Mouse (Mus musculus) left cerebral cortex, postnatal 25 days (tissue): Measurements from ENCODE around the gene Slco4c1. TPM values are rescaled to one million over a fixed set of nuclear protein-coding genes. Genes with fewer than 3 reads are reported as not detected.
A peak's percentile ranks its signal among the peaks of the same experiment; 100 is the strongest.

ENCODE experiments used
- DNase-seq, 2 experiments: peaks; one replicate each; pipeline ENCODE4 v3.0.0; 2022; ENCODE audit warnings: low spot score in 2 of 2, mixed read lengths in 1 of 2
- intact Hi-C: fragments of 180-260 bp; cut with DNase I; formaldehyde crosslinking; loops from one replicate; pipeline ENCODE4 v1.15.1; 2025
- total RNA-seq, 2 experiments: library from RNA; stranded (reverse); gene quantifications; 2 replicates each; pipeline ENCODE4 v1.2.3; 2021

Gene Slco4c1
- total RNA-seq, result 1 to 10 TPM; 2.0 to 2.7 TPM

- peak; percentile 54 to 70 for DNase-seq
- intact Hi-C loops, result no loop called here
Measured at GRCm38 (mm10) chr1:96871528-96872360, at the start of gene Slco4c1. Gene Slco4c1 (minus strand): TSS chr1:96872171.

GRCm38 (mm10) chr1:96917333-96917732, 45.4 kb upstream of the Slco4c1 start:
- intact Hi-C loops, result no loop called here

GRCm38 (mm10) chr1:96883788-96884187, 11.8 kb upstream of the Slco4c1 start:
- intact Hi-C loops, result no loop called here
- DNase-seq, result no peak

More at GRCm38 (mm10) chr1:96917333-96917732, 45.4 kb upstream of the Slco4c1 start:
- DNase-seq, result no peak

- intact Hi-C loops, result no loop called here
- DNase-seq, result peak in 1 of 2 experiments; percentile 57
Measured at GRCm38 (mm10) chr1:96878572-96878971, 6.6 kb upstream of the Slco4c1 start.

GRCm38 (mm10) chr1:96876076-96876475, 4.1 kb upstream of the Slco4c1 start:
- no peak for DNase-seq
- intact Hi-C loops, result no loop called here

DNA sequence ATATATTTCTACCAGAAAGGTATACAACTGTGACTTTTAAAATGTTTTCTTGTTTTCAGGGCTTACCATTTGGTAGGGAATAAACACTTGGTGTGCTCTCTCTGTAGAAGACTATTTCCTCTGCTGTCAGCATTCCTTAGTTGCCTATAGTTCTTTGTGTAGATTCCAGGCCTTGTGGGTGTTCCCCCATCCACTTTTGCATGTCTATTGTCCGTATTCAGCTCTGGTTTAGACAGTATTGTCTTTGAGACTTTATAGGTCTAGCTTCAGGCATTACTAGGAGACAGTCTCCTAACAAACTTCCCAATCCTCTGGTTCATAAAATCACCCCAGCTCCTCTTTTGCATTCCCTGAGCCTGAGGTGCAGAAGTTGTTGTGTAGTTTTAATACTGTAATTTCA, 2.7 kb upstream of the Slco4c1 start:
- DNase-seq, result no peak
- intact Hi-C loops, result no loop called here

DNA sequence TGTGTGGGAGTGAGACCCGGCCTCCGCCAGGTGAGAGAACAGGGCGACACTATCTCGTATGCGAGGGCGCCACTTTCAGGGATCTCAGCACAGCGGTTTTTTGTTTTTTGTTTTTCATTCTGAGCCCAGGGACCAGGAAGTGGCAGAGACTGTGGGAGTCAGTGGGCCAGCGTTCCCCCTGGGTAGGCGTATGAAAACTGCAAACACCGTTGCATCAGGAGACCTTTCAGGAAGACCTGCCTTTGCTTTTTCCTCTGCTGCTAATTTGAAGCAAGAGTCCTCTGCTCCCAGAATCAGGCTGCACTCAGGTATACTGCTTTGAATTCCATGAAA, 356 bp upstream of the Slco4c1 start:
- no peak for DNase-seq
- intact Hi-C loops, result no loop called here

DNA sequence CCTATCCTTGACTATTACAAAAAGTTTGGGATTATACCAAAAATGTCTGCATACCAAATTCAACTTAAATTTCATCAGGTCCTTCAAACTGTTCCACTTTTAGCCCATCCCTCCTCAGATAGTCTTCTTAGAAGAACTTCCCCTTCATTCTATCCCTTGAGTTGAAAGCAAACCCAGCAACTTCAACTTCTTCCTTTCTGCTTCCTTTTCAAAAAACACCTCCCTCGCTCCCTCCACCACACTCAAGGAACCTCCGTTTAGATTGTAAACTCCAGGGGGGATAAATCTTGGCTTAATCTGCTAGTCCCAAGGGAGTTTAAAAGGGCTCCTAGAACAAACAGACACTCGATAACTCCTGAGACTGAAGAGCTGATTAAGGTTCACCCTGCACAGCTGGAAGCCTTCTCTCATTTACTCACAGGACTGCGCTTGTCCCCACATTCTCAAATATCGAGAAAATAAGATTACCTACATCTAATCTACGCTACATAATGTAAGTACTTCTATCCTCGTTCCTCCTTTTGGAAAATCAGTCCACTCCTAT, 1.1 kb downstream of the Slco4c1 start:
- intact Hi-C loops, result no loop called here
- no peak for DNase-seq

DNA sequence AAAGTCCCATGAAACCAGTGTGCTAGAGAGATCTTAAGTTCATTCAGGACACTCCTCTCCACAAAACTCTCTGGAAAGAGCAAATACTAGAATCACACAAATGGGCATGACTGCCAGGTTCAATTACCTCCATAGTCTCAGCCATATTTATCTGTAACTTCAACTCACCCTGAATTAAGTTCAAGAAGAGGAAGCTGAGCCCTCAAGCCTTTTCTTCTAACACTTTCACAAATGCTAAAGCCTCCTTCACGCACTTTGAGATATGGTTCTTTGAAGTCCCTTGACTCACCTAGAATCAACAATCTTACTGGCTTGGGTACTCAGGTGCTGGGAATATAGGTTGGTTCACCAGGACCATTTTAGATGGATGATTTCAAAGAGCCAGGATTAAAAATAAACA, 3.2 kb downstream of the Slco4c1 start:
- intact Hi-C loops, result no loop called here
- no peak for DNase-seq

GRCm38 (mm10) chr1:96866002-96866401, 6.0 kb downstream of the Slco4c1 start:
- intact Hi-C loops, result no loop called here
- DNase-seq, result no peak

DNA sequence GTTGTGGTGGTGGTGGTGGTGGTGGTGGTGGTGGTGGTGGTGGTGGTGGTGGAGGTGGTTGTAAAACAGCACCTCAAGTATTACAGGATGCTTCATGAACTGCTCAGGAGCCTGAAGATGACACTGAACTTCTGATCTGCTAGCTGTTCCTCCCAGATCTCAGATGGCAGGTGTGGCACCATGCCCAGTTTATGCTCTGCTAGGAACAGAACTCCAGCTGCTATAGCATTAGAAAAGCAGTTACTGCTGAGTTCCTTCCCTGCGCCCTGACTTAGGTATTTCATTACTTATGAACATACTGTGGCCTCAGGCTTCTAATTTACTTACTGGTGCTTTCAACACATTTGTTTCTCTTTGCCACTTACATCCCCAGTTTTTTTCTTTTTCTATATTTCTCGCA, 7.9 kb downstream of the Slco4c1 start:
- intact Hi-C loops, result no loop called here
- peak in 1 of 2 experiments; percentile 11 for DNase-seq

GRCm38 (mm10) chr1:96859995-96860684, 11.8 kb downstream of the Slco4c1 start:
- intact Hi-C loops, result no loop called here

DNA sequence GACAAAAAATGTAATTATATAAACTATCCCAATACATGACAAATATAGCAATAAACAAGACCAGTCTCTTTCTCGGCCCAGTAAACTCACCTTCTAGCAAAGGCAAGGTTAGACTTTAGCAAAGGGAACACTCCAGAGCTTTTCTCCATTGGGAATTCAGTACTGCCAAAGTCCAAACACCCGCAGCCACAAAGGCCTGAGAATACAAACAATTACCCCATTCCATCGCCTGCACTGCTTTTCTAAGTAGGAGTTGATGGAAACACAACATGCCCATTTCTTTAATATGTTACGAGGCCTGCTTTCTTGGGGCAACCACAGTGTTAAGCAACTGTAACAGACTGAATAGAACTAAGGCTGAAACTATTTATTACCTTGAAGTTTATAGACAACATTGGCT, 18.4 kb downstream of the Slco4c1 start:
- no peak for DNase-seq
- intact Hi-C loops, result no loop called here

More at GRCm38 (mm10) chr1:96859995-96860684, 11.8 kb downstream of the Slco4c1 start:
- no peak for DNase-seq

GRCm38 (mm10) chr1:96849101-96849500, 22.9 kb downstream of the Slco4c1 start:
- intact Hi-C loops, result loop anchor here (10.0 kb wide), 1 partner anchor 836 kb away; no protein-coding TSS in a partner anchor
- no peak for DNase-seq

- DNase-seq, result no peak
- intact Hi-C loops, result loop anchor here (10.0 kb wide), 1 partner anchor 836 kb away; no protein-coding TSS in a partner anchor
Measured at GRCm38 (mm10) chr1:96848606-96849005, 23.4 kb downstream of the Slco4c1 start.

GRCm38 (mm10) chr1:96846727-96847126, 25.2 kb downstream of the Slco4c1 start:
- peak; percentile 62 to 69 for DNase-seq
- intact Hi-C loops, result loop anchor here (1.0 to 10.0 kb wide), 2 partner anchors 173 to 838 kb away; no protein-coding TSS in a partner anchor

- no peak for DNase-seq
- intact Hi-C loops, result no loop called here
Measured at GRCm38 (mm10) chr1:96805287-96805727, 66.7 kb downstream of the Slco4c1 start.

DNA sequence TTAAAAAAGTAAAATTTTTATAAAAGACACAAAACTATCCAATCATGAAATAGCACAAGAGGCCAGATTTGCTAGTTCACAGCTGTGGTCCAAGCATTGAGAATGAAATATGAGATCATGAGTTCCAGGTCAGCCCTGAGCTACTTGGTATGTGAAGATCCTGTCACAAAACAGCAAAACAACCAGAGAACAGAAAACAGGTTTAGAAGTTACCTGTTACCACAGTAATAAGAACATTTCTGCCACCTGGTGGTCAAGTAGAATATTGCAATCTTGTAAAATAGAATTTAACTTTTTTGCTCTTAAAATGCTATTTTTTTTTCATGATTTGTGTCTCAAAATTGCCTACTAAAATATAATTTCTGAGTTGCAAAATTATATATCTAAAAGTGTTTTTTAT, 70.4 kb downstream of the Slco4c1 start:
- DNase-seq, result peak in 1 of 2 experiments; percentile 19
- intact Hi-C loops, result no loop called here

- intact Hi-C loops, result no loop called here
- DNase-seq, result no peak
Measured at GRCm38 (mm10) chr1:96794690-96795089, 77.3 kb downstream of the Slco4c1 start.

DNA sequence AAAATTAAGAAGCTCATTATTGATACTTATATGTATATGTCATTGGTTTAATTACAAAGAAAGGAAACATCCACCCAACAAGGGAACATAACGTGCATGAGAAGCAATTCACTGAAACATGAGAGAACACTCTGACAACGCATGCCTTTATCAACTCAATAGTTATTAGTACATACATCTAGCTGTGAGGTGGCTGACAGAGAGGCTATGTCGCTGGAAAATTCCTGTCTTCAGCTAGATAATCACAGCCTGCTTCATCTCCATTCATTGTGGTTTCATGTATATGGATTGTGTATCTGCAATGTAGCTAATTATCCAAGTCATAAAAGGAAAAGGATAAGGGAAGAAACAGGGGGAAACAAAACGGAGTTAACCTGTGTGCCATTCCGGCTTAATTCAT, 77.7 kb downstream of the Slco4c1 start:
- intact Hi-C loops, result no loop called here
- no peak for DNase-seq
